Mouse (Mus musculus) kidney, postnatal 0 days (tissue): Measurements from ENCODE around the gene Fbxo3. TPM values are rescaled to one million over a fixed set of nuclear protein-coding genes. Genes with fewer than 3 reads are reported as not detected.

Experiments used
- ATAC-seq: fragments of 200-750 bp; cut with Nextera tagmentation; replicated peaks from 2 replicates; pipeline ENCODE4 v1.8.0; 2017; ENCODE audit warnings: low read depth, moderate number of reproducible peaks, moderate TSS enrichment, moderate library complexity; ENCODE audit not compliant: low FRiP score
- DNase-seq: peaks from one replicate; pipeline ENCODE4 v3.0.0-alpha.2; 2016; ENCODE audit warnings: low spot score
- H3K27ac ChIP-seq: fragments of 300-500 bp; sonication (generic); 2 replicates; pipeline ENCODE4 v1.5.1; 2014; ENCODE audit warnings: mild to moderate bottlenecking
- H3K27me3 ChIP-seq: fragments of 300-500 bp; sonication (generic); 2 replicates; pipeline ENCODE4 v1.6.1; 2014; ENCODE audit warnings: low read length, mixed read lengths; ENCODE audit not compliant: insufficient read depth
- H3K36me3 ChIP-seq: fragments of 300-500 bp; sonication (generic); 2 replicates; pipeline ENCODE4 v1.6.1; 2014; ENCODE audit warnings: low read length, mixed read lengths; ENCODE audit not compliant: insufficient read depth
- H3K4me1 ChIP-seq: fragments of 300-500 bp; sonication (generic); replicated peaks from 2 replicates; pipeline ENCODE4 v1.6.1; 2014; ENCODE audit warnings: antibody characterized with exemption, low read length, mixed read lengths; ENCODE audit not compliant: insufficient read depth
- H3K4me2 ChIP-seq: fragments of 300-500 bp; sonication (generic); 2 replicates; pipeline ENCODE4 v1.6.1; 2014; ENCODE audit warnings: mild to moderate bottlenecking, low read length, moderate library complexity, mixed read lengths
- H3K4me3 ChIP-seq: fragments of 300-500 bp; sonication (generic); replicated peaks from 2 replicates; pipeline ENCODE4 v1.5.1; 2014; ENCODE audit warnings: low read depth, low read length
- H3K9ac ChIP-seq: fragments of 300-500 bp; sonication (generic); 2 replicates; pipeline ENCODE4 v1.6.1; 2014; ENCODE audit warnings: low read depth, low read length
- H3K9me3 ChIP-seq: fragments of 300-500 bp; sonication (generic); replicated peaks from 2 replicates; pipeline ENCODE4 v1.6.1; 2016; ENCODE audit warnings: low read length, inconsistent platforms, mixed read lengths
- CTCF ChIP-seq: IDR thresholded peaks from 2 replicates; pipeline ENCODE4 v1.5.1; 2016; ENCODE audit warnings: antibody characterized with exemption, low read depth, mild to moderate bottlenecking, moderate library complexity
- WGBS: fragments of 180-500 bp; shearing (Covaris S2); extraction: QIAGEN DNeasy Blood & Tissue Kit; methylation state at CpG from one replicate; pipeline ENCODE4 v1.1.7; 2014; 5-methylcytosine and 5-hydroxymethylcytosine counted together
- polyA plus RNA-seq: library from polyadenylated mRNA; unstranded; fragments of >200 nt; fragmentation: Nextera tagmentation; extraction: Ambion mirVana; gene quantifications from 2 replicates; pipeline ENCODE4 v1.2.1, GENCODE M21; 2015

Fbxo3 gene
- polyA plus RNA-seq, 1 experiment from 2014 or later = 49.0 TPM

GRCm38 (mm10) chr2:104034832-104035472, 7.4 kb downstream of the Fbxo3 start:
- H3K36me3 ChIP-seq = 0 out of 2 replicates have a peak, but pooled peaks cover 16% of the 10 kb centered on the region
- no peak overlapping the region for H3K4me3 ChIP-seq
- peaks cover under 1% of the 10 kb centered on the region; the same call in 1 of the 2 replicates for H3K4me1 ChIP-seq

GRCm38 (mm10) chr2:104035595-104035994, 8.1 kb downstream of the Fbxo3 start:
- H3K27ac ChIP-seq = no peak overlapping the region
- H3K4me3 ChIP-seq = no peak overlapping the region
- H3K9me3 ChIP-seq = no peaks in the 10 kb centered on the region
- no peak for ATAC-seq
- H3K36me3 ChIP-seq = 0 out of 2 replicates have a peak, but pooled peaks cover 23% of the 10 kb centered on the region
- no peaks in the 10 kb centered on the region for H3K27me3 ChIP-seq
- H3K9ac ChIP-seq = no peak overlapping the region
- no peak for DNase-seq
- TF ChIP-seq CTCF = no peak
- 93% methylated on average over 6 of the region's 6 CpGs for WGBS
- no peak overlapping the region for H3K4me2 ChIP-seq
- no peaks in the 10 kb centered on the region for H3K4me1 ChIP-seq

More at GRCm38 (mm10) chr2:104034832-104035472, 7.4 kb downstream of the Fbxo3 start:
- ATAC-seq (peak; percentile 40; the same call in 1 of the 2 replicates), DNase-seq (peak; percentile 81)
- no peak overlapping the region for H3K27ac ChIP-seq
- H3K9me3 ChIP-seq = no peaks in the 10 kb centered on the region
- H3K27me3 ChIP-seq = no peaks in the 10 kb centered on the region
- H3K9ac ChIP-seq = no peak overlapping the region
- 31% methylated on average over 3 of the region's 3 CpGs for WGBS
- peak; percentile 98 for TF ChIP-seq CTCF
- no peak overlapping the region for H3K4me2 ChIP-seq

DNA sequence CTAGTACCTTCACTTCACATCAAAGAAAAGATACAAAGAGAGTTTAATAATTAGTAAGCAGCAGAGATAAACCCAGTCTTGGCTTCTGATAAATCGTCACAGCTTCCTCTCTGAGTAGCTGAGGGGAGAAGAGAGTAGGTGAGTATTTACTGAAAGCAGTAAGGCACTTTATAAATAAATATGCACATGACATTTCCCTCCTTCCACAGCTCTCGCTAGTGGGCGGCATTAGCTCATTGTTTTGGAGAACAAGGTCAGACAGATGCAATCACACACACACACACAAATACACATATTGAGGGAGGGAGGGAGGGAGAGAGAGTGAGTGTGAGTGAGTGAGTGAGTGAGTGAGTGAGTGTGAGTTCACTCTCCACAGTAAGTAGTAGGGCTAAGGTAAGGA, 8.8 kb downstream of the Fbxo3 start:
- H3K36me3 ChIP-seq = 0 out of 2 replicates have a peak, but pooled peaks cover 23% of the 10 kb centered on the region
- TF ChIP-seq CTCF = no peak
- no peak overlapping the region for H3K27ac ChIP-seq
- 59% methylated on average over 3 of the region's 3 CpGs for WGBS
- no peaks in the 10 kb centered on the region for H3K4me1 ChIP-seq
- H3K9ac ChIP-seq = no peak overlapping the region
- no peak overlapping the region for H3K4me2 ChIP-seq
- no peak overlapping the region for H3K4me3 ChIP-seq
- DNase-seq (no peak), ATAC-seq (no peak)
- H3K9me3 ChIP-seq = no peaks in the 10 kb centered on the region
- H3K27me3 ChIP-seq = no peaks in the 10 kb centered on the region

- no peaks in the 10 kb centered on the region for H3K27me3 ChIP-seq
- no peak overlapping the region for H3K9ac ChIP-seq
- H3K4me2 ChIP-seq = no peak overlapping the region
- H3K36me3 ChIP-seq = 0 out of 2 replicates have a peak, but pooled peaks cover 17% of the 10 kb centered on the region
- 68% methylated on average over 2 of the region's 2 CpGs for WGBS
- H3K27ac ChIP-seq = no peak overlapping the region
- DNase-seq (no peak), ATAC-seq (no peak)
- TF ChIP-seq CTCF = no peak
- no peak overlapping the region for H3K4me3 ChIP-seq
- no peaks in the 10 kb centered on the region for H3K9me3 ChIP-seq
- H3K4me1 ChIP-seq = no peaks in the 10 kb centered on the region
Measured at GRCm38 (mm10) chr2:104038236-104038635, 10.7 kb downstream of the Fbxo3 start.

- Histone ChIP-seq H3K27me3 (no peaks in the 10 kb centered on the region), H3K27ac (no peak overlapping the region), H3K4me3 (no peak overlapping the region), H3K9ac (no peak overlapping the region), H3K9me3 (no peaks in the 10 kb centered on the region), H3K36me3 (0 out of 2 replicates have a peak, but pooled peaks cover 19% of the 10 kb centered on the region), H3K4me1 (no peaks in the 10 kb centered on the region), H3K4me2 (no peak overlapping the region)
- ATAC-seq (0 out of 2 replicates have a peak, but pooled peaks have one; percentile 13), DNase-seq (peak; percentile 71)
- no peak for TF ChIP-seq CTCF
- WGBS = 42% methylated on average over 5 of the region's 5 CpGs
Measured at GRCm38 (mm10) chr2:104041632-104042031, 14.1 kb downstream of the Fbxo3 start.

GRCm38 (mm10) chr2:104042766-104043165, 15.2 kb downstream of the Fbxo3 start:
- TF ChIP-seq CTCF = no peak
- ATAC-seq = no peak
- 96% methylated on average over 15 of the region's 15 CpGs for WGBS

More at GRCm38 (mm10) chr2:104042766-104043165, 15.2 kb downstream of the Fbxo3 start:
- H3K4me2 ChIP-seq = no peak overlapping the region
- H3K9me3 ChIP-seq = no peaks in the 10 kb centered on the region
- H3K4me3 ChIP-seq = no peak overlapping the region
- H3K27me3 ChIP-seq = no peaks in the 10 kb centered on the region
- H3K36me3 ChIP-seq = 0 out of 2 replicates have a peak, but pooled peaks cover 12% of the 10 kb centered on the region
- H3K4me1 ChIP-seq = no peaks in the 10 kb centered on the region
- DNase-seq = no peak
- no peak overlapping the region for H3K27ac ChIP-seq
- H3K9ac ChIP-seq = no peak overlapping the region
